Mouse (Mus musculus) kidney, adult 2 months (tissue): ENCODE results near the gene Aftph. TPM values are rescaled to one million over a fixed set of nuclear protein-coding genes. Genes with fewer than 3 reads are reported as not detected.
A peak's percentile ranks its signal among the peaks of the same experiment; 100 is the strongest.

ENCODE experiments used
- DNase-seq: peaks from one replicate; pipeline ENCODE4 v3.0.0; 2021
- H3K27ac ChIP-seq: fragments of 200-500 bp; 2 replicates; pipeline ENCODE4 v1.5.1; 2012; ENCODE audit warnings: low read depth, low read length, control low read depth, inconsistent platforms; ENCODE audit not compliant: insufficient read depth
- H3K27me3 ChIP-seq: fragments of 200-500 bp; replicated peaks from 2 replicates; pipeline ENCODE4 v1.6.1; 2012; ENCODE audit warnings: mild to moderate bottlenecking, moderate library complexity, low read length, inconsistent platforms; ENCODE audit not compliant: control insufficient read depth, insufficient read depth
- H3K36me3 ChIP-seq: fragments of 200-500 bp; 2 replicates; pipeline ENCODE4 v1.6.1; 2012; ENCODE audit warnings: mild to moderate bottlenecking, moderate library complexity, low read length, inconsistent platforms; ENCODE audit not compliant: control insufficient read depth, insufficient read depth
- H3K4me1 ChIP-seq: fragments of 200-500 bp; 2 replicates; pipeline ENCODE4 v1.6.1; 2011; ENCODE audit warnings: low read length; ENCODE audit not compliant: control insufficient read depth, insufficient read depth
- H3K4me3 ChIP-seq: fragments of 200-500 bp; 2 replicates; pipeline ENCODE4 v1.5.1; 2011; ENCODE audit warnings: mild to moderate bottlenecking, low read depth, low read length, control low read depth; ENCODE audit not compliant: insufficient read depth
- CTCF ChIP-seq: fragments of 200-500 bp; conservative IDR thresholded peaks from 2 replicates; pipeline ENCODE4 v1.5.1; 2011; ENCODE audit warnings: low read depth, mild to moderate bottlenecking, control low read depth, low read length, moderate library complexity, mixed read lengths; ENCODE audit not compliant: insufficient read depth, insufficient read length
- POLR2A ChIP-seq: fragments of 200-500 bp; IDR thresholded peaks from one replicate; pipeline ENCODE4 v1.6.1; 2011; ENCODE audit warnings: low read depth, low read length, control low read depth
- WGBS: fragments of 180-500 bp; shearing (Covaris S2); methylation state at CpG from one replicate; pipeline ENCODE4 v1.1.7; 2018; 5-methylcytosine and 5-hydroxymethylcytosine counted together
- polyA plus RNA-seq: library from polyadenylated mRNA; depleted of rRNA; stranded (reverse); fragments of >200 nt; gene quantifications from 2 replicates; pipeline ENCODE4 v1.2.3, GENCODE M21; 2012

The Aftph gene
- polyA plus RNA-seq, 1 experiment = 72.8 TPM

DNA sequence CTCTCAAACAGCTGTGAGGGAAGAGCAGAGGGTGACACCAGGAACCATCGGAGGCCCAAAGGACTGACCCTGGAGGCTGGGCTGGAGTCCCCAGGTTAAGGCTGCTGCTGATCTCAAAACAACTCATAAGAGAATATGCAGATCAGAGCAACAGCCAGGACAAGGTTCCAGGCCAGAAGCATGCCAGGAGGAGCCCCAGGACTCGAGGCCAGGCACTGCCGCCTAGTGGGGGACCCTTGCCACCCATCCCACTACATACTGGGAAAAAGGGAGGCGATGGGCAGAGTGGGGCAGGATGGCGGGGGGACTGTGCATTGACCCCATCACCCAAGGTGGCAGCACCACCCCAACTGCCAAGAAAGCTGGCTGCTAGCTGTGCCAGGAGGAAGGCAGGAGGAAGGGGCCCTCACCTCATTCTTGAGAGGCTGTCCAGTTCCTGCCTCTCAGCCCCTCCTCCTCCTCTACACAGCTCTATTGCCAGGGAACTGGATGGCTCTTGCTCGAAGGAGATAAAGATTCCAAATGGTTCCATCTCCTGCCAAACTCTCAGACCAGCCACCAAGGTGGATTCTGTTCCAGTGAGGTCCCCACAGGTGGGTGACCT, 69.5 kb downstream of the Aftph start:
- WGBS = 47% methylated on average over 6 of the region's 6 CpGs
- Histone ChIP-seq H3K27me3 (no peaks in the 10 kb centered on the region), H3K27ac (no peak overlapping the region), H3K4me1 (no peaks in the 10 kb centered on the region), H3K36me3 (no peaks in the 10 kb centered on the region), H3K4me3 (no peak overlapping the region)
- TF ChIP-seq CTCF = no peak; the same call in 1 of the 2 replicates
- no peak for TF ChIP-seq POLR2A
- DNase-seq = peak; percentile 8

DNA sequence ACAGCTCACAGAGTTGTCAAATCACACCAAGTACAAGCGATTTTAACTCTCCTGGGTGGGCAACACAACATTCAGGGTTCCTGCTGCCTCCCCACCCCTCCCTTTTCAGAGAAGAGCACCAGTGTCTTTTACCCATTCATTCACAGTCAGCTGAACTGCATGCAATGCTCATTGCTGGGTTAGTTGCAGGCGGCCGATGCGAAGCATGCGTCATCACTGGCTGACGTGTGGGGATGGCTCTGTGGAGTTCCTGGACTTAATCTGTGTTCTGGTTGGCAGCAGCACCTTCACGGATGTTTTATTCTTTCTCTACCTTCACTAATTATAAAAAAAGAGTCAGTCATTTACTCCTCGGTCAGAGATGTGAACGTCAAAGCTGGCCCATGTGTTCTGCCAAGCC, 76.5 kb downstream of the Aftph start:
- no peak overlapping the region for H3K27ac ChIP-seq
- no peak for TF ChIP-seq CTCF
- TF ChIP-seq POLR2A = no peak
- H3K4me3 ChIP-seq = no peak overlapping the region
- 88% methylated on average over 9 of the region's 9 CpGs for WGBS
- no peaks in the 10 kb centered on the region for H3K36me3 ChIP-seq
- H3K4me1 ChIP-seq = no peaks in the 10 kb centered on the region
- H3K27me3 ChIP-seq = no peaks in the 10 kb centered on the region
- DNase-seq = no peak

DNA sequence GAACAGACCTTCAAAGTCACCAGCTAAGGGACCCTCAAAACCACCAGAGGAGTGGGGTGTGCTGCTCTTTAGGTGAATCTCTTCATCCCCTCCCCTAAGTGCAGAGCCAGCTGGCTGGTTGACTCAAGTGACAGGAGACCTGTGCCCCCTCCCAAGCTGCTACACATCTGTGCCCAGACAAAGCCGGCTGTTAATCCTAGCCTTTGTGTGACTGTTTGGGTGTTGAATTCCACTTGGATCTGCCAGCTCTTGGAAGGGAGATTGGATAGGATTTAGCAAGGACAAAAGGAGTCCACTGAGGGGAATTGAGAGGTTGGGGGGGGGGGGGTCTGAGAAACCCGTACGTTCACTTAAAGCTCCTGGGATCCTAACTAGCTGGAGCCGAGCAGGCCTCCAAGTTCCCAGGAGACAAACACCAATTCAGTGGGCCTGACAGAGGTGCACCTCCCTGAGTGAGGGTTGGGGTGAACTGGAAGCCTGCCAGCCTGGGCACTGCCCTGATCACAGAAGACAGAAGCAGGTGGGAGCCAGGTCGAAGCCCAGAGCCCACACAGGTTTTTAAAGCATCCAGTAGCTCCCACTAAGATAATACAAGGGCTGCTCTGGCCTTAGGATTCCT, 77.7 kb downstream of the Aftph start:
- WGBS = 79% methylated on average over 5 of the region's 5 CpGs
- TF ChIP-seq CTCF = no peak
- TF ChIP-seq POLR2A = no peak
- DNase-seq = no peak
- Histone ChIP-seq H3K4me3 (no peak overlapping the region), H3K4me1 (no peaks in the 10 kb centered on the region), H3K27me3 (no peaks in the 10 kb centered on the region), H3K27ac (no peak overlapping the region), H3K36me3 (no peaks in the 10 kb centered on the region)

DNA sequence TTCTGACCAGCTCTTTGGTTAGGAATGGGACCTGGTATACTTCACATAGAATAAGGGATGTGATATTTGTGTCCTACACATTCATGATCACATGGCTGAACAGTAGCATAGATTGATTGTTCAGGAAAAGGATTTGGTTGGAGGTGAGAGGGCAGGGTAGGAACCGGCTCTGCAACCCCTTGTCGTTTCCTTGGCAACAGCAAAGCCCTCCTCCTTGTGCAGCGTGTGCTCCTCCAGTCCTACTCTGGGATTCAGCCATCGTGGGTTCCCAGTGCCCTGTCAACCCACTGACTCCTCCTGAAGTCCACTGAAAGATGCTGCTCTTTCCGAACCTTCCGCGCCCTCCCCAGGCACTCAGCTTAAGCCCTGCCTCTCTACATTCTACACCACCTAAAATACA, 78.6 kb downstream of the Aftph start:
- H3K27ac ChIP-seq = no peak overlapping the region
- H3K4me1 ChIP-seq = no peaks in the 10 kb centered on the region
- 82% methylated on average over 7 of the region's 7 CpGs for WGBS
- TF ChIP-seq CTCF (no peak), POLR2A (no peak)
- H3K27me3 ChIP-seq = no peaks in the 10 kb centered on the region
- no peaks in the 10 kb centered on the region for H3K36me3 ChIP-seq
- H3K4me3 ChIP-seq = no peak overlapping the region
- DNase-seq = no peak

DNA sequence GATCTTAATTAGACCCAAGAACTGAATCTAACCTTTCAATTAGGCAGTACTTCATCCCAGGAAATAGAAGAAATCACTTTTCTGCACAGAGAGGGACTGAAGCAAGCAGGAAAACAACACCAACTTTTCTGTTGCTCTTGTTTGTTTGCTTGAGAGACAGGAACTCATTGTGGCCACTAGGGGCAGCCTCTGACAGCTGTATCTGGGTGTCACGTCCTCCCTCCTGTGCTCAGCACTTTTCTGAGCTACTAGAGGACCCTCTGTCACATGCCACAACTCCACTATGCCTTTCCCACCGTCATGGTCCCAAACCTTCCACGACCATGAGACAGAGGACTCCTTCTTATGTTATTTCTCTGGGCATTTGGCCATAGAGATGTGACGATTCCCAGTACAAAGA, 79.7 kb downstream of the Aftph start:
- H3K4me1 ChIP-seq = no peaks in the 10 kb centered on the region
- no peak overlapping the region for H3K4me3 ChIP-seq
- no peaks in the 10 kb centered on the region for H3K36me3 ChIP-seq
- WGBS = 41% methylated on average over 4 of the region's 4 CpGs
- DNase-seq = peak; percentile 60
- no peak overlapping the region for H3K27ac ChIP-seq
- H3K27me3 ChIP-seq = no peaks in the 10 kb centered on the region
- TF ChIP-seq POLR2A (no peak), CTCF (peak; percentile 72)

DNA sequence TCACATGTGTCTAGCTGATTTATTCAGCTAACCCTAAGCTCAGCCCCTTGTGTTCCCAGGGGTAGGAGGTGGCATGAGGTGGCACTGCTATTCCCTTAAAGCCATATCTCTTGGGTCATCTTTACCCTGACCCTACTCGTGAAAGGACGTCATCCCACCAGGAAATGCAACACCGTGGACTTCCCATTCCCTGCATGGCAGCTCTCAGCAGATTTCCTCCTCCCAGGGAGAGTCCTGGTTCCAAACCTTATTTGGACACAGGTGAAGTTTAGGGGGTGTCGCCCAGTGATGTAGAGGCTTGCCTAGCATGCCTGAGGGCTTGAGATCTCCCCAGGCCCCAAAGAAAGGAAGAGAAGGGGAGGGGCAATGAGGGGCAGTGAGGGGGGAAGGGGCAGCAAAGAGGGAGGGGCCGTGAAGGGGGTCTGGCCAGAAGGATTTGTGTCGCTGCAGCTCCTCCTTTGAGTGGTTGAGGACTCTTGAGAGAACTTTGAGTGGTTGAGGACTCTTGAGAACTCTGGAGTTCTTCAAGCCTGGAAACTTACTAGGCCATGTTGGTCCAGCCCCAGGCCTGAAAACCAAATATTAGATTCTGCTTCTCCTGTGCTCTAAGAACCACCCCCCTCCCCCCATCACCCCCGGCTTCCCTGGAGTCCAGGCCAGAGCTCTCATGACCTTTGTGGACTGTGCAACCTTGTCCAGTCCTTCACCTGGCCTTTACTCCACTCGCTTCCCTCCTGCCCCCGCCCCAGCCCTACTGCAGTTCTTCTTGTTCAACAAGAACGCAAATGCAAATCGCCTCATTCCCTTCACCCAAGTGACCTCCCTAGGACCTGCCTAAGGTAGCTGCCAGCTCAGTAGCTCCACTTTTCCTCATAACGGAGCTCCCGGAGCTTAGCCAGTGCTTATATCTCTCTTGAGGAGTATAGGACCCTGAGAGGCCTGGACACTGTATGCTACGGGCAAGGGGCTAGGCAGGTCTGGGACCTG, 81.0 kb downstream of the Aftph start:
- peak; percentile 46 for DNase-seq
- TF ChIP-seq POLR2A (no peak), CTCF (no peak)
- Histone ChIP-seq H3K36me3 (no peaks in the 10 kb centered on the region), H3K27ac (no peak overlapping the region), H3K27me3 (no peaks in the 10 kb centered on the region), H3K4me1 (no peaks in the 10 kb centered on the region), H3K4me3 (no peak overlapping the region)
- WGBS = 76% methylated on average over 14 of the region's 14 CpGs

DNA sequence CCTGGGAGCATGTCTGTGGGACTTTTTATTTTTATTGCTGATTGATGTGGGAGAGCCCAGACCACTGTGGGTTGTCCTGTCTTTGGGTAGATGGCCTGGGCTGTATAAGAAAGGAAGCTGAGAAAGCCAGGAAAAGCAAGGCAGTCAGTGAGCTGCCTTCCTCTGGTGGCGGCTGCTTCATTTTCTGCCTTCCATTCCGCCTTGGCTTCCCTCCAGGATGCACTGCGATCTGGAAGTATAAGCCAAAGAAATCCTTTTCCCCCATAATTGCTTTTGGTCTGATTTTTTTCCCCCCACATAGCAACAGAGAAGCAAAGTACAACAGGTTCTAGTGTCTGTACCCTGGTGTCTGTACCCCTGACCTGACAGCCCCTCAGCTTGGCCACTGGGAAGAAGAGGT, 82.3 kb downstream of the Aftph start:
- Histone ChIP-seq H3K4me1 (no peaks in the 10 kb centered on the region), H3K27me3 (no peaks in the 10 kb centered on the region), H3K27ac (no peak overlapping the region), H3K36me3 (no peaks in the 10 kb centered on the region), H3K4me3 (no peak overlapping the region)
- TF ChIP-seq CTCF = no peak
- no peak for TF ChIP-seq POLR2A
- WGBS = 70% methylated on average over 3 of the region's 3 CpGs
- no peak for DNase-seq
